Mouse (Mus musculus): ENCODE results near the gene Nrxn1.
A peak's percentile ranks its signal among the peaks of the same experiment; 100 is the strongest.

Gene Nrxn1

DNA sequence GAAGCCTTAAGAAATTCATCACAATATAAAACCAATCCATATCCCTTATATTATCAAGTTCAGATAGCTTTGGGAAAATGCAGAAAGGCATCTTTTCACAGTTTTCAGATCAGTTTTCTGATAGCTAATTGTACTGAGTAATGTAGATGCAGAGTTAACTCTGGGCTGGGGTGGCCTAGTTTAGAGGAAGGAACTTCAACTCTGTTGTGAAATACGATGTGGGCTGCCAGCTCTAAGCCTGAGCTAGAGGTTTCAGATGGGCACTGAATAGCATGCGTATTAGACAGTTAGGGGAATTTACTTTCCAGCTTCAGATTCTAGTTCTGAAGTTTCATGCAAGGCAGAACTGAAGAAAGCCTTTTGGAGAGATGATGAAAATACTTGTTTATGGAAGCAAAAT lies 976.6 kb downstream of the Nrxn1 start:
- no peak for DNase-seq (ENCODE audit: inconsistent age in 2 of 2, low spot score in 1 of 2)

DNA sequence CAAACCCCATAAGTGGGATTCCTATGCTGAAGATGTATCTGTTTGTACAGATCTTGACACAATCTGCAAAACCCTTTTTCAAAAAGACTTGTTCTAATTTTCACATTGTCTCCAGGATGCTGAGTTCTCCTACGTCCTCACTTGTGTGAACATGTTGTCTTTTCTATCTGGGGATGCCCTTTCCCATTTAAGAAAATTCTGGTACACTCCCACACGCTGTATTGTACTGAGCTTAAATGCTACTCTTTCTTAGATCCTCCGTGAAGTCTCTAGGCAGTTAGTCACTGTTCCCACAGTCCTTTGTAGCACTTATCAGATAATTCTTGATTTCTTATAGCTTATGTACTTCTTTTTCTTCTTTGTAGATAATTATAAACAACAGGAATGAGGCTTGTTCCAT lies 997.9 kb downstream of the Nrxn1 start:
- no peak for DNase-seq (ENCODE audit: inconsistent age in 2 of 2, low spot score in 1 of 2)

DNA sequence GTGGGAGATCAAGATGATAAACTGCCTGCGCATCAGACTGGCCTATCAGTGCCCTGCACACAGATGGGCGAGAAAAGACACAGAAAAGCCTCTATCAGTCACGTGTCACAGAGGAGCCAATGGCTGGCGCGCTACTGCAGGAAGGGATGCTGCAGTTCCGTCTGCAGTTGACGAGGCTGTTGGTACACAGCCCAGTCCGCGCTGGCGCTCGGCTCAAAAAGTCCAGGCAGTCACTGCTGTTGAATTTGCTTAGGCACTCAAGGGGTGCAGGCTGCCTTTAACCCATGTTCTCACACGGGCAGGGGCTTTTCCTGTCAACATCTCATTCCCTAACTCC lies 1004.6 kb downstream of the Nrxn1 start:
- peak; percentile 27 to 62 for DNase-seq (ENCODE audit: inconsistent age in 2 of 2, low spot score in 1 of 2)

DNA sequence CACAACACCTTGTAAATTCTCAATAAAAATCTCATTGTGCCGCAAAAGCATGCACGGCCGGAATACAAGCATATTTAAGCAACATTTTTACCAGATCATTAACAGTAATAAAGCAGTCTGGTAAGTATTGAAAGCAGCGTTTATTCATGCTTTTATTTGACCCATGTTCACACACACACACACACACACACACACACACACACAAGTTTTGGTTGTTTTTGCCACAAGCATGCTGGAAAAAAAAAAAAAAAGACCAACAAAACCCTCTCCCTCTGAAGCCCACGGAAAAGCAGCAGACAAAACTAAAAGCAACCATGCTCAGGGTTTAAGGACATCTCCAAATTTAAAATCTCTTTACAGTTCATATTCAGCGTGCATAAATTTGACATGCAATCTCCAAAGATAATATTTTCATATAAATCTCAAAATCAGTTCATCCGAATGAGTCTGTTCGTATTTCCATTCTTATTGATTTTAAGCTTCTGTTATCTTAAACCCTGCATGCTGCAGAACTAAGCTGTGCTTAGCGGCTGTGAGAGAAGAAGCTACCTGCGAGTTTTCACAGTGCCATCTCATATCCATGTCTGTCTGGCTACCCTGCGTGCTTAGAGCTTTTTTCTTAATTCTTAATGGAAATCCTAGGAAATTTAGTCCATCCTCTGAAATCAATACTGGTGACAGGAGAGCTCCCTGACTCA lies 1005.1 kb downstream of the Nrxn1 start:
- no peak for DNase-seq (ENCODE audit: inconsistent age in 2 of 2, low spot score in 1 of 2)

DNA sequence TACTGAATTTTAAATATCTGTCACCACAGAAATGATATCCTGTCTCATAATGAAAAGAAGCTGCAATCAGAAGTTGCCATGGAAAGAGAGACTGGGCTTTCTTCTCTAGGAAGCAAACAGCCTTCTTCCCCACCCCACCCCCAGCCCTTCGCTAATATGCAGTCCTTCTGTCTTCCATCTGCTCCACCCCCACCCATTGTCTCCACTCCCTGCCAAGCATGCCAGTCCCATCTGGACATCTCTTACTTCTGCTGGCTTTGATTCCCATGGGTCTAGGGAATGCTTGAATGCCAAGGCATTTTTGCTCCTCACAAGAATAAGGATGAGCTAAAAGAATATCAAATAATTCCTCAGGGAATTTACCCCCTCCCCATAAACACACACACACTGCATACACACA lies 1006.0 kb downstream of the Nrxn1 start:
- no peak for DNase-seq (ENCODE audit: inconsistent age in 2 of 2, low spot score in 1 of 2)

DNA sequence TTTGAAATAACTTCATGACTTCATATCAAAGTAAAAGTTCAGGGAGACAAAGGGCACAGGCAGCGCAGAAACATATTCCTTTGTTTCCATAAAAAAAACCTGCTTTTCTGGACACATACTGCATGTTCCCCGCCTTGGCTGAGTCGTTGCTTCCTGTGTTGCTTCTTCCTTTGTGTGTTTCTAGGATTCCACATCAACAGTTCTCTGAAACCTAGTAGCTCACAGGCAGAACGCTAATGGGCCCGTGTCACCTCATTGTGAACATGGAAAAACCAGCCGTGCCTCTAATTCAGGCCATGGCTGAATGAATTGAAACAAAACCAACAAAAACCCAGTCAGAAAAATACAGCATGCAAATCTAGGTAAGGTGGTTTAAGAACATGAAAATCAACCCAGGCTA lies 1013.9 kb downstream of the Nrxn1 start:
- no peak for DNase-seq (ENCODE audit: inconsistent age in 2 of 2, low spot score in 1 of 2)

DNA sequence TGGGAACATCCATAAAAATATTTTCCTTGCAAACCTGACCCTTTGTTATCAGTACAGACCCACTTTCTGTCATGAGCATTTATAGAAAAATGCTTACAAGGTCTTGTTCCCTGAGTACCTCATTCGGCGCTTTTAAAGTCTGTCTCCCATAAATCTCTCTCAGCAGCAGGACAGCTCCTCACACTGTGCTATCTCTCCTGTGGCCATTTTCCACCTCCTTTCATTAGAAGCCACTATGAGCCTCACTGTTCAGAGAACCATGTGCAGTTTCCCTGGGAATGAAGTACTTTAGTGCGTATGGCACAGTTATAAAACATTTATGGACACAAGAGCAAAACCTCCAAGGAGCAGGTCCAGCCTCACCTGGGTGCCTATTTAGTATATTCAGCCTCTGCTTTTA lies 1014.4 kb downstream of the Nrxn1 start:
- peak; percentile 9 to 55 for DNase-seq (ENCODE audit: inconsistent age in 2 of 2, low spot score in 1 of 2)

DNA sequence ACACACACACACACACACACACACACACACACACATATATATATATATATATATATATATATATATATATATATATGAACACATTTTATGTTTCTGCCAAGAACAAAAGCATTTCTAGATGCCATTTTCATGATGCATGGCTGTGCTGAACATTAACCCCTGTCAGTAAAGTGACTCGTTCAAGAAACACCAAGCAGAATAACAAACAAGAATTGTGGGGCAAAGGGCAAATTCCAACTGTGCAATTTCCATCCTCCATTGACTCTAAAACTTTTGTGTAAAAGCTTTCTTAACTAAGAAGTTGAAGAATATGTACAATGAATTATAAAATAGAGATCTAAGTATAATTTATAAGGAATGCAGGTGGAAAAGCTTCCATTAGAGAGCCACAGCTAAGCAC lies 1030.0 kb downstream of the Nrxn1 start:
- no peak for DNase-seq (ENCODE audit: inconsistent age in 2 of 2, low spot score in 1 of 2)

DNA sequence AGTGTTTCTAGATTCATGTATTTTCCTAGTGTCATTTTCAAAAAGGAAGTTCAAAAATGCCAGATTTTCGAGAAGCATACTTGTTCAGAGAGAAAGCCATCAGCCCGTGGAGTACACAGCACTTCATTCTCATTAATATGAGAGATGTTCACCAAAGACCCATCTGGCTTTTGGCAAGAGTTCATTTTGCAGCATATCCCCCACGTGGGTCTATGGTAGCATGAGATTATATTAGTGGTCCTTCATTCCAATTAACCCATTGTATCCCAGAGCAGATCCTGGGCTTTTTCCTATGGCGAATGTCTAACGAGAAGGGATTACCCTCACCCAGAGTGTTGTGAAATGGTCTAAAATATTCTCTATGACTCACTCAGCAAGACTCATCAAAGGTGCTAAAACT lies 1032.0 kb downstream of the Nrxn1 start:
- no peak for DNase-seq (ENCODE audit: inconsistent age in 2 of 2, low spot score in 1 of 2)

DNA sequence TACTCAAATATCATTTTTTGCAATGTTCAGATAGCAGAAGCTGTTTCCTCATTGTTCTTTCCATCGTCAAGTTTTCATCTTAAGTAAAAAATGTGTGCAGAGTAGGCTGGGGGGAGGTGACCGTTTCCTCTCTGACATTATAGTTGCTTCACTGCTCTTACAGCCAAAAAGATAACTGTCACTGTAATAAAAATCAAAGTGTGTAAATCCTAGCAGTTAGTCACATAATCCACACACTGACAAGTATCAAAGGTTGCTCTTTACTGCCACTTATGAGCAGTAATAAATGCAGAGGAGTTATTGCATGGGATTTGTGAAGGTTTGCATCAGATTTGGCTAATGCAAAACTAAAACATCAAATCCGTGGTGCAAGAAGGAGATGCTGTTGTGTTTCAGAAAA lies 1032.7 kb downstream of the Nrxn1 start:
- DNase-seq (ENCODE audit: inconsistent age in 2 of 2, low spot score in 1 of 2) = no peak

DNA sequence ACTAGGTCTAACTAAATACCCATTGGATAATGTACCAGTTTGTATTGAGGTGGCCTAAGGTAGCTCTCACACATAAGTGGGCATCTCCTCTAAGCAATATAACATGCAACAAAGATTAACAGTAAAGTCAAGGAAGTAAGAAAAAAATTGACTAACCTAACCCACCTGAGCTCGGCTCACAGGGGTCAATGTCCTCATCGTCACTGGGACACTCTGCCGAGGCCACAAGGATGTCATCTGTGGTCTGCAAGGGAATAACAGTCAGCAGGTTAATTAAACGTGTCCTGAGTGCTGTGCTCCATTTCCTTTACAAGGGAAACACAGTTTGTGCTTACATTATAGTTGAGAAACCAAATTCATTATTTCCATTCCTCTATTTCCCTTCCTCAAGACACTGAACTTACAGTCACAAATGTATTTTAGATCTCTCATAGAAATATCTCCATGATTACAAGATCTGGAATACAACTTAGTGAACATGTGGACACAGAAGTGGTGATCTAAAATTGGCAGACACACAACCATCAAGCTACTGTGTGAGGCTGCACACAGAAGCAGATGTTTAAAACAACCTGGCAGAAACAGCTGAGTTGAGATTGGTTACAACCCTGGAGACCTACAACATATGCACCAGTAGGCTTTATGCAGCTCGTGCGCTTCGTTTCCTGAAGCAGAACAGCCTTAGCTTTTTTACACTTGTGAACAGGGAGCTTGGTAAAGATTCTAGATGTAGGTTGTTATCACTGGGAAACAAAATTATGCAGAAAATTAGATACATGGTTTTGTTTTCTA lies 1033.4 kb downstream of the Nrxn1 start:
- DNase-seq (ENCODE audit: inconsistent age in 2 of 2, low spot score in 1 of 2) = no peak

DNA sequence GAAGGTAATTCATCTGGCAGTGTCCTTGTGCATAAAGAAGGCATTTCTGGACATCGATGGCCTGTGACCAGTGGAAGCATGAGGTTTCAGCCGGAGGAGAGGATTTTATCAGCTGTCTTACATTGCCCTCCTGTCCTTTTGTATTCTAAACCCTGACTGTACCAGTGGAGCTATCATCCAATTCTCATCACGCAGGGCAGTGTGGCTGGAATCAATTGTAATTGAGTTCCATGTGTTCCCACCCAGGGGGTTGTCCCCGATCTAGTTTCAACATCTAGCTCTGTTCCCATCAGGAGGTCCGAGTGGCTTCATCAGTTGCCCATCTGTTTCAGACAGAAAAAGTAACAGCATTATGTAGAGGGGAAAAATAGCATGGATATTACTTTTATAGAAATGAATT lies 1038.6 kb downstream of the Nrxn1 start:
- DNase-seq (ENCODE audit: inconsistent age in 2 of 2, low spot score in 1 of 2) = no peak

DNA sequence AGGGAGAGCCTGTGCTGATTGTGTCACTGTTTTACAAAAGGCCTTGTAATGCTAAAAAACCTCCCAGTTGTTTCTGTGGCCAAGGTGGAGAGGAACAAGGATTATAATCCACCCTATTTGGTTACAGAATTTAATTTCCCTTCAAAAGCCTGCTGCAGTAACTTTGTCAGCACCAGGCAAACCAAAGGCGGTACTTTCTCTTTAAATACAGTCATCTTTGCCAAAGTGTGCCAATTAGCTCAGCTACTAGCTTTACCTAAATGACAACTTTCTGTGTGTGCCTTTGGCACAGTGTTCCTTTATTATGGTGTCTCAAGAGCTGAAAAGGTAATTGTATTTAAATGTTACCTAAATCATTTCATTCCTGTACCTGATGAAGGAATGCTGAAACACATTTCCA lies 1053.6 kb downstream of the Nrxn1 start:
- DNase-seq (ENCODE audit: inconsistent age in 2 of 2, low spot score in 1 of 2) = no peak

DNA sequence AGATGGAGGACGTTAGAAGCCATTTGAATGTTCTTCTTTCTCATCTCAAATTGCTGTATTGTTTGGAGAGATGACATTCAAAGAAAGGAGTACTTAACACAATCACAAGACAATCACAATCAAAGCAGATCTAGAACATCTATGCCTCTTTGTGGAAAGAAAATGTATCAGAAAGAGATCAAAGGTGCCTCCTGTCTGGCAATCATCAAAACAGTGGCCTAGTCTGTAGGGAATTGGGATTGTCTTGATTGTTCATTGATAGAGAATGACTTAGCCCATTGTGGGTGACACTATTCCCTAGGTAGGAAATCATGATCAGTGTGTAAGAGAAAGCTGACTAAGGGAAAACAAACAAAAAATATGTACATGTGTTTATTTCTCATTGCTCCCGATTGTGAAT lies 1060.5 kb downstream of the Nrxn1 start:
- no peak for DNase-seq (ENCODE audit: inconsistent age in 2 of 2, low spot score in 1 of 2)

DNA sequence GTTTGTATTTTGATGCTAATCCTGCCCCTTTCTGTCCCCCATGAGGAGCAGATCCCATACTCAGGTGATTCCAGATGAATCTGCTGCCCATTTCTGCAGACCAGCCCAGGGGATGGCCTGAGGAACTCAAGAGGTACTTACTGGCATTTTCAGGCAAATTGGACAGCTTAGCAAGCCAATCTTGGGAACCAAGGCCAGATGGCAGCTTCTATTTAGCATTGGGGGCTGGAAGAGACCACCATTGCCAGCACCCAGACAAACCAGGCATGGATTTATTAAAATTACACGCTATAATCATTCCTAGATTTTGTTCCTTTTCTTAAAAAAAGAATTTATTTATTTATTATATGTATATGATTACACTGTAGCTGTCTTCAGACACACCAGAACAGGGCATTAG lies 1076.2 kb downstream of the Nrxn1 start:
- DNase-seq (ENCODE audit: inconsistent age in 2 of 2, low spot score in 1 of 2) = no peak

DNA sequence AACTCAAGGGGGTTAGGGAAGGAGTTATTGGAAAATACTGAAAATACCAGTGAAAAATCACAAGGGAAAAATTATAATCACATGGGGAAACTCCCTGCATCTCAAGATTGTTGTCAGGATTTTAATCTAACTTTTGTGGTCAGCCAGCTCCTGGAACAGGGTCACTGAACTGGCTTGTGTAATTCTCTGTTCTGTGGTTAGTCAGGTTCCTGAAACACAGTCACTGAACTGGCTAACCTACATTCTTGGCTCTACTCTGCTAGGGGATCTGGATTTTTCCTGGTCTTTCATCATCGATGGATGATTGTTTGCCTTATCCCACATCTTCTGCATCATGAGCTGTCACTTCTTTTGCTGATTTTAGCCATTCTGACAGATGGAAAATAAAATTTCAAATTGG lies 1081.1 kb downstream of the Nrxn1 start:
- no peak for DNase-seq (ENCODE audit: inconsistent age in 2 of 2, low spot score in 1 of 2)

DNA sequence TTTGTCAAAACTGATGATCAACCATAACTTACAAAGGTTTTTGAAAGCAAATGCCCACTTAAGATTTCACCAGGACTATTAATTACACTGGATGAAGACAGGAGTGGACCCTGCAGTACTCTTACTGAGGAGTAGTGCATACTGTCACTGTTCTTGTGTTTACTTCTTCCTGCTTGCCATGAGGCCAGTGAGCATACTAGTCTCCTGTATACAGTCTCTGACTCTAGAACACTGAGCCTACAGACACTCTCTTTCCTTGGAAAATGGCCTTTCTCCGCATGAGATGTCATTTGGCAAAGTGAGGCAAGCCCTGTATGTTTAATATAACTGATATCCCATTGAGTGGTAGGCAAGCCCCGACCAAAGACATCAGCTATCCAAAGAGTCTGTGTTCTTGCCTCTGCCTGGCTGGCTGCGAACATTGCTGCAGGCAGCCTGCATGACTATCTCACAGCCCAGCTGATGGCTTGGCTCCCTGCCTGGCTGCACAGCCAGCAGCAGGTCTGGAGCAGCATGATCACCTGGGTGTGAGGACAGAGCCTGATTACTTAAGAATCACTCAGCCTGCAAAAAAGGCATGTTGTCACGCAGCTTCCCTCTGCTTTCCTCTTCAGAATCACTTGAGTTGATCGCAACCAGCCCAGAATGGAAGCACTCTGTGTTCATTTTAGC lies 1085.3 kb downstream of the Nrxn1 start:
- DNase-seq (ENCODE audit: inconsistent age in 2 of 2, low spot score in 1 of 2) = no peak

DNA sequence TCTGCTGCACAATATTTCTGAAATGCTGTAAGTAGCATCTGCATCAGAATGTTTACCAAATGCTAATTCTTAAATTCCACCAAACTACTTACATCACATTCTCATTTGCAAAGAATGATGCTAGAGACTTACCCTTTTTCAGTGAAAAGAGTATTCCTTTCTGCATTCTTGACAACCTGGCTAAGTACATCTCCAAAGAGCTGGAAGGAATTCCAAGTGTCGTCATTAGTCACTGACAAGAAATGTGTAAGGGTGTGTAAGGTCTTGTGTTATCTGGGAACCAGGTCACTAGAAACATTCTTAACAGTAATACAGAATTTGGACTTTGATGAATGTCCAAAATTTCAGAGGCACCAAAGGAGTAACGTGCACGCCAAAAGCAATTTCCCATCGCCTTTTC lies 1102.2 kb downstream of the Nrxn1 start:
- no peak for DNase-seq (ENCODE audit: inconsistent age in 2 of 2, low spot score in 1 of 2)

Measured in adrenal gland, adult (tissue).